Mouse (Mus musculus) left cerebral cortex, postnatal 25 days (tissue): ENCODE measurements around the gene Tln1. TPM values are rescaled to one million over a fixed set of nuclear protein-coding genes. Genes with fewer than 3 reads are reported as not detected.
"Not testable (repeated sequence)": the region's sequence is repeated elsewhere in the genome, so short reads cannot be mapped to it uniquely, and the experiment has no call there.

ENCODE experiments used
- DNase-seq, 2 experiments: peaks; one replicate each; pipeline ENCODE4 v3.0.0; 2022; ENCODE audit warnings: low spot score in 2 of 2, mixed read lengths in 1 of 2
- intact Hi-C: fragments of 180-260 bp; cut with DNase I; formaldehyde crosslinking; loops from one replicate; pipeline ENCODE4 v1.15.1; 2025
- total RNA-seq, 2 experiments: library from RNA; stranded (reverse); gene quantifications; 2 replicates each; pipeline ENCODE4 v1.2.3; 2021

Gene Tln1
- total RNA-seq: 10 to 100 TPM; 51.7 to 53.4 TPM

GRCm38 (mm10) chr4:43561997-43562768 is at the start of gene Tln1, which contains the start of gene Creb3:
Gene Tln1, minus strand, starts transcription at chr4:43562691.
Gene Creb3, plus strand, starts transcription at chr4:43562332.
- DNase-seq: peak; percentile 93 to 99
- intact Hi-C loops: loop anchor here (1.0 to 10.0 kb wide), 4 partner anchors 16 to 527 kb away; partner anchors contain the start of genes Ccdc107, Gba2, Rgp1 and Stoml2

- intact Hi-C loops: no loop called here
- DNase-seq: no peak
Measured at GRCm38 (mm10) chr4:43604751-43605685, 42.5 kb upstream of the Tln1 start.

GRCm38 (mm10) chr4:43604099-43604498 is 41.6 kb upstream of the Tln1 start:
- no peak for DNase-seq
- intact Hi-C loops: no loop called here

GRCm38 (mm10) chr4:43600195-43600934 is 37.9 kb upstream of the Tln1 start:
- intact Hi-C loops: no loop called here
- no peak for DNase-seq

GRCm38 (mm10) chr4:43598650-43599380 is 36.3 kb upstream of the Tln1 start:
- intact Hi-C loops: no loop called here
- no peak for DNase-seq

- intact Hi-C loops: no loop called here
- no peak for DNase-seq
Measured at GRCm38 (mm10) chr4:43598200-43598599, 35.7 kb upstream of the Tln1 start.

GRCm38 (mm10) chr4:43596597-43596996 is 34.1 kb upstream of the Tln1 start:
- intact Hi-C loops: not testable (repeated sequence)

GRCm38 (mm10) chr4:43593453-43593852 is 31.0 kb upstream of the Tln1 start:
- DNase-seq: no peak
- intact Hi-C loops: no loop called here

More at GRCm38 (mm10) chr4:43596597-43596996, 34.1 kb upstream of the Tln1 start:
- DNase-seq: not testable (repeated sequence)

GRCm38 (mm10) chr4:43591961-43592360 is 29.5 kb upstream of the Tln1 start:
- intact Hi-C loops: no loop called here

GRCm38 (mm10) chr4:43591543-43591942 is 29.1 kb upstream of the Tln1 start:
- intact Hi-C loops: no loop called here

More at GRCm38 (mm10) chr4:43591961-43592360, 29.5 kb upstream of the Tln1 start:
- DNase-seq: no peak

GRCm38 (mm10) chr4:43587681-43588080 is 25.2 kb upstream of the Tln1 start:
- intact Hi-C loops: no loop called here
- DNase-seq: no peak

More at GRCm38 (mm10) chr4:43591543-43591942, 29.1 kb upstream of the Tln1 start:
- DNase-seq: peak in 1 of 2 experiments; percentile 52

GRCm38 (mm10) chr4:43586411-43586810 is 23.9 kb upstream of the Tln1 start:
- intact Hi-C loops: no loop called here

GRCm38 (mm10) chr4:43585682-43586081 is 23.2 kb upstream of the Tln1 start:
- intact Hi-C loops: no loop called here
- no peak for DNase-seq

More at GRCm38 (mm10) chr4:43586411-43586810, 23.9 kb upstream of the Tln1 start:
- no peak for DNase-seq

GRCm38 (mm10) chr4:43584444-43585416 is 22.2 kb upstream of the Tln1 start, which contains the start of gene Msmp:
Gene Msmp, minus strand, starts transcription at chr4:43584494.
- no peak for DNase-seq
- intact Hi-C loops: no loop called here

- no peak for DNase-seq
- intact Hi-C loops: no loop called here
Measured at GRCm38 (mm10) chr4:43583421-43583820, 20.9 kb upstream of the Tln1 start.

- no peak for DNase-seq
- intact Hi-C loops: no loop called here
Measured at GRCm38 (mm10) chr4:43582241-43582640, 19.8 kb upstream of the Tln1 start.

- intact Hi-C loops: no loop called here
- DNase-seq: no peak
Measured at GRCm38 (mm10) chr4:43581381-43581780, 18.9 kb upstream of the Tln1 start.

GRCm38 (mm10) chr4:43580721-43581120 is 18.2 kb upstream of the Tln1 start:
- intact Hi-C loops: no loop called here
- no peak for DNase-seq
